Mouse (Mus musculus) forebrain, embryonic 16.5 days (tissue): ENCODE measurements around the gene A730061H03Rik. TPM values are rescaled to one million over a fixed set of nuclear protein-coding genes. Genes with fewer than 3 reads are reported as not detected.

Experiments used
- ATAC-seq: fragments of 200-750 bp; cut with Nextera tagmentation; 2 replicates; pipeline ENCODE4 v1.8.0; 2017; ENCODE audit warnings: mild to moderate bottlenecking, moderate library complexity
- H3K27ac ChIP-seq: fragments of 300-500 bp; sonication (generic); 2 replicates; pipeline ENCODE4 v1.5.1; 2014; ENCODE audit warnings: low read length, control low read depth
- H3K27me3 ChIP-seq: fragments of 300-500 bp; sonication (generic); replicated peaks from 2 replicates; pipeline ENCODE4 v1.6.1; 2014; ENCODE audit warnings: low read length; ENCODE audit not compliant: control insufficient read depth, insufficient read depth
- H3K36me3 ChIP-seq: fragments of 300-500 bp; sonication (generic); 2 replicates; pipeline ENCODE4 v1.6.1; 2014; ENCODE audit not compliant: control insufficient read depth, insufficient read depth
- H3K4me1 ChIP-seq: fragments of 300-500 bp; sonication (generic); replicated peaks from 2 replicates; pipeline ENCODE4 v1.6.1; 2014; ENCODE audit warnings: low read length; ENCODE audit not compliant: control insufficient read depth, insufficient read depth
- H3K4me2 ChIP-seq: fragments of 300-500 bp; sonication (generic); 2 replicates; pipeline ENCODE4 v1.6.1; 2014; ENCODE audit warnings: mild to moderate bottlenecking, low read length, control low read depth
- H3K4me3 ChIP-seq: fragments of 300-500 bp; sonication (generic); replicated peaks from 2 replicates; pipeline ENCODE4 v1.5.1; 2014; ENCODE audit warnings: mild to moderate bottlenecking, low read length, control low read depth
- H3K9ac ChIP-seq: fragments of 300-500 bp; sonication (generic); replicated peaks from 2 replicates; pipeline ENCODE4 v1.6.1; 2014; ENCODE audit warnings: low read depth, low read length, control low read depth
- H3K9me3 ChIP-seq: fragments of 300-500 bp; sonication (generic); 2 replicates; pipeline ENCODE4 v1.6.1; 2016; ENCODE audit warnings: low read length; ENCODE audit not compliant: control insufficient read depth
- WGBS: fragments of 180-500 bp; shearing (Covaris S2); extraction: QIAGEN DNeasy Blood & Tissue Kit; methylation state at CpG from one replicate; pipeline ENCODE4 v1.1.7; 2014; 5-methylcytosine and 5-hydroxymethylcytosine counted together
- polyA plus RNA-seq: library from polyadenylated mRNA; unstranded; fragments of >200 nt; fragmentation: Nextera tagmentation; extraction: Ambion mirVana; gene quantifications from 2 replicates; pipeline ENCODE4 v1.2.1, GENCODE M21; 2015

The A730061H03Rik gene
- polyA plus RNA-seq, 1 experiment from 2014 or later, result 0.63 TPM

GRCm38 (mm10) chr14:55584702-55585565 is 24.7 kb upstream of the A730061H03Rik start, which contains the start of gene Emc9:
Gene Emc9 (minus strand): TSS chr14:55585302.
- Histone ChIP-seq H3K4me3 (peak within 1 kb of the TSS; percentile 52), H3K4me1 (peaks cover 11% of the 10 kb centered on the region), H3K4me2 (peak within 1 kb of the TSS; percentile 56), H3K36me3 (peaks cover 2% of the 10 kb centered on the region; the same call in 1 of the 2 replicates), H3K27me3 (no peaks in the 10 kb centered on the region), H3K9me3 (no peaks in the 10 kb centered on the region), H3K9ac (peak within 1 kb of the TSS; percentile 61), H3K27ac (no peak within 1 kb of the TSS)
- WGBS, result 3% methylated on average over 43 of the region's 43 CpGs
- ATAC-seq, result peak; percentile 77

GRCm38 (mm10) chr14:55584303-55584701 is 24.1 kb upstream of the A730061H03Rik start:
- ATAC-seq, result no peak
- H3K27ac ChIP-seq, result no peak overlapping the region
- H3K9me3 ChIP-seq, result no peaks in the 10 kb centered on the region
- peak overlapping the region; percentile 56 for H3K4me2 ChIP-seq
- peak overlapping the region; percentile 61 for H3K9ac ChIP-seq
- 40% methylated on average over 5 of the region's 5 CpGs for WGBS
- peak overlapping the region; percentile 52 for H3K4me3 ChIP-seq
- H3K4me1 ChIP-seq, result peaks cover 11% of the 10 kb centered on the region
- no peaks in the 10 kb centered on the region for H3K27me3 ChIP-seq
- H3K36me3 ChIP-seq, result peaks cover 2% of the 10 kb centered on the region; the same call in 1 of the 2 replicates

- WGBS, result 80% methylated on average over 9 of the region's 9 CpGs
- H3K27ac ChIP-seq, result no peak overlapping the region
- H3K4me2 ChIP-seq, result no peak overlapping the region
- H3K9me3 ChIP-seq, result no peaks in the 10 kb centered on the region
- no peak overlapping the region for H3K9ac ChIP-seq
- H3K36me3 ChIP-seq, result no peaks in the 10 kb centered on the region; the same call in 1 of the 2 replicates
- peaks cover 24% of the 10 kb centered on the region for H3K4me1 ChIP-seq
- H3K4me3 ChIP-seq, result no peak overlapping the region
- H3K27me3 ChIP-seq, result no peaks in the 10 kb centered on the region
- ATAC-seq, result no peak
These were observed 21.9 kb upstream of the A730061H03Rik start for GRCm38 (mm10) chr14:55581981-55582681.

- H3K36me3 ChIP-seq, result no peaks in the 10 kb centered on the region
- H3K4me3 ChIP-seq, result no peak overlapping the region
- no peaks in the 10 kb centered on the region for H3K27me3 ChIP-seq
- no peak overlapping the region for H3K9ac ChIP-seq
- H3K4me2 ChIP-seq, result no peak overlapping the region
- ATAC-seq, result no peak
- peaks cover 24% of the 10 kb centered on the region for H3K4me1 ChIP-seq
- WGBS, result 96% methylated on average over 16 of the region's 16 CpGs
- no peaks in the 10 kb centered on the region for H3K9me3 ChIP-seq
- no peak overlapping the region for H3K27ac ChIP-seq
These were observed 20.5 kb upstream of the A730061H03Rik start for GRCm38 (mm10) chr14:55580731-55581130.

- no peaks in the 10 kb centered on the region for H3K27me3 ChIP-seq
- H3K27ac ChIP-seq, result no peak overlapping the region
- H3K9me3 ChIP-seq, result no peaks in the 10 kb centered on the region
- H3K4me1 ChIP-seq, result peaks cover 19% of the 10 kb centered on the region
- WGBS, result 87% methylated on average over 23 of the region's 23 CpGs
- no peak for ATAC-seq
- H3K36me3 ChIP-seq, result no peaks in the 10 kb centered on the region
- no peak overlapping the region for H3K4me3 ChIP-seq
- no peak overlapping the region for H3K4me2 ChIP-seq
- H3K9ac ChIP-seq, result no peak overlapping the region
These were observed 19.6 kb upstream of the A730061H03Rik start for GRCm38 (mm10) chr14:55579511-55580496.

GRCm38 (mm10) chr14:55578668-55579269 is 18.6 kb upstream of the A730061H03Rik start:
- Histone ChIP-seq H3K27ac (peak overlapping the region; percentile 94), H3K36me3 (no peaks in the 10 kb centered on the region), H3K4me1 (peaks cover 15% of the 10 kb centered on the region), H3K27me3 (no peaks in the 10 kb centered on the region), H3K9me3 (no peaks in the 10 kb centered on the region), H3K9ac (peak overlapping the region; percentile 93), H3K4me3 (peak overlapping the region; percentile 84), H3K4me2 (peak overlapping the region; percentile 90)
- WGBS, result 30% methylated on average over 6 of the region's 6 CpGs
- no peak; the same call in 1 of the 2 replicates for ATAC-seq

- no peaks in the 10 kb centered on the region for H3K36me3 ChIP-seq
- H3K4me3 ChIP-seq, result peak within 1 kb of the TSS; percentile 84
- no peaks in the 10 kb centered on the region for H3K27me3 ChIP-seq
- peaks cover 15% of the 10 kb centered on the region for H3K4me1 ChIP-seq
- peak within 1 kb of the TSS; percentile 93 for H3K9ac ChIP-seq
- ATAC-seq, result peak; percentile 96
- 0% methylated on average over 29 of the region's 32 CpGs for WGBS
- H3K4me2 ChIP-seq, result peak within 1 kb of the TSS; percentile 90
- no peaks in the 10 kb centered on the region for H3K9me3 ChIP-seq
- H3K27ac ChIP-seq, result peak within 1 kb of the TSS; percentile 94
These were observed 17.9 kb upstream of the A730061H03Rik start, which contains the start of gene Psme1 for GRCm38 (mm10) chr14:55577871-55578667. Gene Psme1 (plus strand): TSS chr14:55578123.

GRCm38 (mm10) chr14:55576376-55576775 is 16.2 kb upstream of the A730061H03Rik start:
- 76% methylated on average over 16 of the region's 16 CpGs for WGBS
- no peak overlapping the region for H3K4me3 ChIP-seq

More at GRCm38 (mm10) chr14:55576376-55576775, 16.2 kb upstream of the A730061H03Rik start:
- no peak for ATAC-seq
- Histone ChIP-seq H3K27me3 (no peaks in the 10 kb centered on the region), H3K4me1 (peaks cover 15% of the 10 kb centered on the region), H3K9ac (no peak overlapping the region), H3K27ac (no peak overlapping the region), H3K4me2 (no peak overlapping the region), H3K9me3 (no peaks in the 10 kb centered on the region), H3K36me3 (no peaks in the 10 kb centered on the region)
